Mouse (Mus musculus) brain, adult 2 months (tissue): ENCODE data around the gene Glg1.
"Not testable (repeated sequence)": the region's sequence is repeated elsewhere in the genome, so short reads cannot be mapped to it uniquely, and the experiment has no call there.

ENCODE experiments used
- DNase-seq: peaks from one replicate; pipeline ENCODE4 v3.0.0; 2011; ENCODE audit warnings: low read depth, low spot score

The Glg1 gene

DNA sequence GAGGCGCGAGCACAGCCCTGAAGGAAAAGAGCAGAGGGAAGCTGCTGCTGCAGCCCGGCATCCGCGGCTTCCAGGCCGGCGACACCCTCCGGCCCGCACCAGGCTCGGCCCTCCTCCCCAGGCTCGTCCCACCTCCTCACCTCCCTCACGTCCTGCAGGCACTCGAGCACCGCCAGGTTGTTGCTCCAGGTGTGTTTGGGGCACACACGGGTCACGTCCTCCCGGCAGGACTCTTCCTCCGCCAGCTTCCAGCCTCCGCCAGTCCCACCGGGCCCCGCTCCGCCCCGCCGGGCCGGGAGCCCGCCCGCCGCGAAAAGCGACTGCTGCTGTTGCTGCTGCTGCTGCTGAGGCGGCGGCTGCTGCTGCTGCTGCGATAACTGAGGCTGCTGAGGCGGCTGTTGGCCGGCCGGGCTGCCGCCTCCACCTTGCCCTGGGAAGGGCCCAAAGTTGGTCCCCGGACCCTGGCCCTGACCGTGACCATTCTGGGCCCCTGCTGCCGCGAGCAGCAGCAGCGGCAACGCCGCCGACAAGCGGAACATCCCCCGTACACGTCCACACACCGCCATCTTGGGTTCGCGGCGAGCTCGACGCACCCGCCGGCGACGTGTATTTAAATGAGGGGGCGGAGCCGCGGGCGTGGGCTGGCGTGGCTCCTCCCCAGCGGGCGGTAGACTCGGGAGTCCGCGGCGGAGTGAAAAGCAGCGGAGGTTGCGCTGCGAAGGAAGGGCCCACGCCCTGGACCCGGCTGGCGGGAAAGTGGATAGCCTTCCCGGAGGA lies at the start of gene Glg1:
Gene Glg1, minus strand, starts transcription at position 586 of the 777 bp plus-strand sequence.
- peak; percentile 96 for DNase-seq

DNA sequence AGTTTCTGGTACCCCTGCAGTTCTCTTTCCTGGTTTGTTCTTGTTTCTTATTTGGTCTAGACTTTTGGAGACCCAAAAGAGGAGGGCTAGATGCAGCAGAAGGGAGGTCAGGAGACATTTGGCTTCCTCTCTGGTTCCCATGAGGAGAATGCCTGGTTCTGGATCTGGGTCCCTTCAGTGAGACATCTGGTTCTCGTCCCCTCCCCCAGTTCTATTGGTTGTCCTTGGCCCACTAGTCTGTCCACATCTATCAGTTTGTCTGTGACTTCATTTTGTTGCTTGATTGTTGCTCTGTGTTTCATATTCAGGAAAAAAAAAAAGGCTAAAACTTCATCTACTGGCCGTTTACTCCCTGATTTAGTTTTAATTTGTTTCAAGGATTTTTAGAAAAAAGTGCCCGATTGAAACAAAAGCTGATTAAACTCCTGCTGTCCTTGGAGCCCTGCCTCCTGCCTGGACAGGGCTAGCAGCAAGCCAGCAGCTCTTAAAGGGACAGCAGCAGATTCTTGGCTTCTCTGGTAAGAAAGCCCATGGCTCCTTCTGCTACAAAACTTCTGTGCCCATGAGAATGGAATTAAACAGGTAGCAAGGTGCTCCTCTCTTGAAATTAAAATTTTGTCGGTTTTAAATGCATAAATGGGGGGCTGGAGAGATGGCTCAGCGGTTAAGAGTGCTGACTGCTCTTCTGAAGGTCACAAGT lies 46.2 kb upstream of the Glg1 start:
- DNase-seq, result peak; percentile 44

DNA sequence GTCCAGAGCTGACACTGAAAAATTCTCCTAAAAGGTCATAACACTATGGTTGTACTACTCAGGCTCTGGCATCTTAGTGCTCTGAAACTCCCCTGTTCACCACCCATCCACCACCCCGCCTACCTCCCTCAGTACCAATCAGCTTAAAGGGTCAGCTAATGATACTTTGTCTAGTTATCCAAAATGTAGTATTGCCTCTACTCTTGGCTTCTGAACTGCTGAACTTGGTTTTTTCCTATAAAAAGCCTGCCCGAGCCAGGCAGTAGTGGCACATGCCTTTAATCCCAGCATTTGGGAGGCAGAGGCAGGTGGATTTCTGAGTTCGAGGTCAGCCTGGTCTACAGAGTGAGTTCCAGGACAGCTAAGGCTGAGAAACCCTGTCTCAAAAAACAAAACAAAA lies 45.3 kb upstream of the Glg1 start:
- DNase-seq, result no peak

DNA sequence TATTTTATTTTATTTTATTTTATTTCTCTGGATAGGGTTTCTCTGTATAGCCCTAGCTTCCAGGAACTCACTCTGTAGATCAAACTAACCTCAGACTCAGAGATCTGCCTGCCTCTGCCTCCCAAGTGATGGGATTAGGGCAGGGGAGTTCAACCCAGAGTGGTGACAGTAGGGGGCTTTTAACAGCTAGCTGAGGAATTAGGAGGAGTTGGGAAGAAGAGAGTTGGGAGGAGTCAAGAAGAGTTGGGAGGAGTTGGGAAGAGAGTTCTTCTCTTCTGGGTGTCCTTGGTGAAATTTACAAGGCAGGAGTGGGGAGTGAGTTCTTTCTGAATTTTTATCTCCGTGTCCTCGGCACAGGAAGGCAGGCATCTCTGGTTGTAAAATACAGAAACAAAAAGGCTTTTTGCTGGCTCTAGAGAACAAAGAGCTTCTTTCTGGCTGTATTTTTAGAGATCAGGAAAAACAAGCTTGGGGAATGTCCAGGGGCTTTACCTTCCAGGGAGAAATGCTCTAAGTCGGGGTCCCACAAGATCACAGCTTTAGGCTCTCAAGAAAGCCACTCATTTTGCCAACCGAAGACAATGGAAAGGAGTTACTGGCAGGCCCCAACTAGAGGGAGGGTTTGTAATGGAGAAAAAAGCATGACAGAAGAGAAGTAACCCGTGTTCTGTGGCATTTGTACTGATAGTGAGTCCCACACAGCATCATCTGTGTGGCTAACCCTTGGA lies 44.2 kb upstream of the Glg1 start:
- not testable (repeated sequence) for DNase-seq

DNA sequence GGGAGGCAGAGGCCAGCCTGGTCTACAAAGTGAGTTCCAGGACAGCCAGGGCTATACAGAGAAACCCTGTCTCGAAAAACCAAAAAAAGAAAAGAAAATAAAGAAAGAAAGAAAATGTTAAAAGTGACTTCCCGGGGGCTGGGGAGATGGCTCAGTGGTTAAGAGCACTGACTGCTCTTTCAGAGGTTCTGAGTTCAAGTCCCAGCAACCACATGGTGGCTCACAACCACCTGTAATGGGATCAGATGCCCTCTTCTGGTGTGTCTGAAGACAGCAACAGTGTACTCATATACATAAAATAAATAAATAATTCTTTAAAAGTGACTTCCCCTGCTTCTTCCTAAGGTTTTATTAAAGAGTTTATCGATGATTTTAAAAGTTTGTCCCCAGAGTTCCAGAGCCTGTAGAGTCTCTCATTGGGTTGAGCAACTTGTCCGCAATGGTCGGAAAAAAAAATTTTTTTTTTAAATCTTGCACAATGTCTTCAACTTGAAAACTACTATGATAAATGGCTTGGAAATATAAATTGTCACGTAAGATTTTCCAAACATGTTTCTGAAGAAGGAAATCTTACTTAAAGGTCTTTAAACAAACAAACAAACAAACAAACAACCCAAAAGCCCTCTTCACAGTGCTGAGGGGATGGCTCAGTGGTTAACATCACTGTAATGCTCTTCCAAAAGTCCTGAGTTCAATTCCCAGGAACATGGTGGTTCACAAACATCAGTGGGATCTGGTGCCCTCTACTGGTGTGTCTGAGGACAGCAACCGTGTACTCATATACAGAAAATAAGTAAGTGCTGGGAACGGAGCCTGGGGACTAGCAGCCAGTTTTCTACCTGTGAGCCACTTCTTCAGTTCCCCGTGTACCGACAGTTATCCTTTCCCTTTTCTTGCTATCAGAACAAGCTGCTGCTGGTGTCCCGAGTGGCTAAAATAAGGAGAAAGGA lies 41.9 kb upstream of the Glg1 start:
- no peak for DNase-seq

DNA sequence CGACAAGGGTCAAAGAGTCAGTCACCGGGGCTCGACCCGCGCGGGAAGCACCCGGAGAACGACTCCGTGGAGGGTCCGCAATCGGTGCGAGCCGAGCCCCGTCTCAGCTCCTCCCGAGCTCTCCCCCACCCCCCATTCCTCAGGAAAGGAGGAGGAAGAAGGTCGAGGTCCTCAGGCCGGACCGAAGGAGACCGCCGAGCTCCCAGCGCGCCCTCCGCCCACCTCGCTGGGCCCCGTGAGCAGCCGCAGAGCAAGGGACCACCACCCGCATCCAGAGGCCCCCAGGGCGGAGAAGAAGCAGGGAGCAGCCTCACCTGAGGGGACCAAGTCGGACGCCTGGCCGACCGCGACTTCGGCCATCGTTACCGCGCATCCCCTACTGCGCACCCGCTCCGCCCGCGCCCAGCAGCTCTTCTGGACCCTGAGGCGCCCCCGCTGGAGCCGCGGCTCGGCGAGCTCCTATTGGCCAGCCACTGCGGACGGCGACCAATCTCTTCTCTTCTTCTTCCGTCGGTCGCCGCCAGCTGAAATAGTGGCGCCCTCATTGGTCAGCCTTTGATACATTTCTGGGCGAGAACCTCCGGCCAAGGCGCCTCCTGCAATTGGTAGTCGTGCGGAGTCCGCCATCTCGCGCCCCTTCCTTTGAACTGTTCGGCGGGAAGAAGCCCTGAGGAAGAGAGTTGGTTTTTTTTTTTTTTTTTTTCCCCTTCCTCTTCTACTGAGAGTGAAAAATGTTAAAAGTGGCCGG lies 41.0 kb upstream of the Glg1 start, which contains the start of gene Rfwd3:
Gene Rfwd3, minus strand, starts transcription at position 402 of the 748 bp plus-strand sequence.
- peak; percentile 99 for DNase-seq

DNA sequence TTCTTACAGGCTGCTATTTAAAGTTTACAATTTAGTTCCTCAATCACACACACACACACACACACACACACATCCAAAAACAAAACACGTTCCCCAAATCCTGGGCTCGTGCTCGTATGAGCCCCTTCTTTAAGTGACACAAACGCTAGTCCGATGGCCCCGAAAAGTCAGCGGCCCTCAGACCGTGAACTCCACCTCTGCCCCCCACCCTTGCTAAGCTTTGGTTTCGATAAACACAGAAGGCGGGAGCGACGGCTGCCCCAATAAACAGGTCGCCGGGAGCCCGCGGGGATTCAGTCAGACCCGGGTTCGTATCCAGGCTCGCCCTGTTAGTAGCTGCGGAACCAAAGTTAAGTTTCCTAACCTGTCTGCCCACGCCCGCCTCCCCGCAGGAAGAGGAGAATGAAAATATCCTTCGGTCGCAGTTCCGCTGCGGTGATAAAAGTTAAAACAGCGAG lies 40.4 kb upstream of the Glg1 start:
- DNase-seq, result peak; percentile 28

DNA sequence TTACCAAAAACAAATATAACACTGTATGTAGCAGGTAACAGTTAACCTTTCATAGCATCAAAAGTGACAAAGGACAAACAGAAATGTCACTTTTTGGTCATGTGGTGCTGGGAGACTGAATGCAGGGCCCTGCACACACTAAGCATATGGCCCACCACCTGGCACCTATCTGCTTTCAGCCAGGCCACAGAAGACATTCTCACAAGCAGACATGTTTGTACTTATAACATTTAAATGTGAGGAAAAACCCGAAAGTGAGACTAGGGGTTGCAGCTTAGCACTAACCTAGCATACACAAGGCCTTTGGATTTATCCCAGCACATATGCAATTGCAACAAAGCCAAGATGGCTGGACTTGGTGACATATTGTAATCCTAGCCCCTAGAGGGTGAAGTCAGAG lies 39.0 kb upstream of the Glg1 start:
- peak; percentile 61 for DNase-seq

DNA sequence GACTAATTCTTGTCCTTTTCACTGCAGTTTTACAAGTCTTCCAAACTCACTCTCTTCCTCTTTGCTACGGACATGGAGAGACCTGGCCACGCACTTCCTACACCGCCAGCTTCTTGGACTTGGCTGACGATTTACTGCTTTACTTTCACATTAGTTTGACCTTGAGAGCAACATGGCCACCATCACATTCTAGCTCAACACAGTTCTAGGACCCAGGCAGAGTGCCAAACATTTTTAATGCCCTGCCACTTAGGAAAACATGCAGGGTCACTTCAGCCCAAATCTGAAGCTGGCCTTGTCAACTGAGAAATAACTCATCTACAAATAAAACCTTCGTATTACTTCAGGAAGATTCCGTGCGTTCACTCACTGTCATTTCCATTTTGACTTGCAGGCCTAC lies 32.7 kb upstream of the Glg1 start:
- no peak for DNase-seq

DNA sequence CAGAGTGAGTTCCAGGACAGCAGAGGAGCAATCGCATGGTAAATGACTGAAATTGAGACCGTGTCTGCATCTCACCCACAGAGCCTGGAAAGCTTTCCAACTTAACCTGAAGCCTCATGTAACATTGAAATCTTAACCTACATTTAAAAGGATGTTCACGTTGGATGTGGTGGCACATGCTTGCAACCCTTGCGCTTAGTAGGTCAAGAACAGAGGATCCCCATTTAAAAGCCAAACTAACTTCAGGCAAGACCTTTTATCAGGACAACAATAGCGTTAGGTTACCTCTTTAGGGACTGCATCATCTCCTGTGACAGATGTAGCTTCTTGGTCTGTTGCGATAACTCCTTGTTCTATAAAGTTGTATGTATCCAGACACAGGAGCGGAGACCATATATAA lies 31.6 kb upstream of the Glg1 start:
- no peak for DNase-seq

DNA sequence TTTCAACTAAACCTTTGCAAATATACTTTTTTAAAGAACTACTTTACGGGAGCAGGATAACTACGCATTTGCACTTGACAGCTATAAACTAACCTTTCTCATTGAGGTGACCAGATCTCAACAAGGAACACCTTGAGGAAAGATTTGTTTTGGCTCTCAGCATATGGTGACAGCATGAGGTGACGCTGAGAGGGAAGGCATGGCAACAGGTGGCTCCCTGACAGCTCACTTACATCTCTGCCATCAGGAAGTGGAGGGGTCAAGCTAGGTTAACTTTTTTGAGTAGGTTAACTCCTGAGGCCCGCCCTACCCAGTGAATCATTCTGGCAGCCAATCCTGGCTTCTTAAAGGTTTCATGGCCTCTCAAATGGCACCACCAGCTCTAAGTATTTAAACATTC lies 26.6 kb upstream of the Glg1 start:
- DNase-seq, result no peak

DNA sequence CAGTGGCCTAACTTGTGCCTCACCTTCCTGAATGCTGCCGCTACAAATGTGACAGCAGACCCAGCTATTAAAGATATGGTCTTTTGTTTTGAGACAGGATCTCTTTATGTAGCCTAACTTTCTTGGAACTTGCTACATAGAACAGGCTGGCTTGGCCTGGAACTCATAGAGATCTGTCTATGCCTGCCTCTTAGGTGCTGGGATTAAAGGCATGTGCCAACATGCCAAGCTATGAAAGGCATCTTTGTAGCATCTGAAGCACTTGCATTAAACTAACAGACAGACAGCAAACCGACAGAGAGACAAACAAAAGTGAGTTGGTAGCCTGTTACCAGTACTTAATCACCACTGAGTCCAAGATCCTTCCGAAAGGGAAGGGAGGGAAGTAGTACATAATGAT lies 23.1 kb upstream of the Glg1 start:
- no peak for DNase-seq

DNA sequence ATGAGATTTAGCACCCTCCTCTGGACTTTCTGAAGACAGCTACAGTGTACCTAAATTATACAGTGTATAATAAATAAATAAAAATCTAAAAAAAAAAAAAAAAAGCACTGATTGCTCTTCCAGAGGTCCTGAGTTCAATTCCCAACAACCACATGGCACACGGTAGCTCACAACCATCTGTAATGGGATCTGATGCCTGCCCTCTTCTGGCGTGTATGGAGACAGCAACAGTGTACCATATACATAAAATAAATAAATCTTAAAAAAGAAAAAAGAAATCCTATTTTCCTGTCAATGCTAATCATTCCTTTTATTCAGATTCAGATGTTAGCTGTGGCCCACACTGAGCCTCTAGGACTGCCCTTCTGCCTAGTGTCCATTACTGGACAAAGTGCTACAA lies 9.3 kb upstream of the Glg1 start:
- DNase-seq, result peak; percentile 17

DNA sequence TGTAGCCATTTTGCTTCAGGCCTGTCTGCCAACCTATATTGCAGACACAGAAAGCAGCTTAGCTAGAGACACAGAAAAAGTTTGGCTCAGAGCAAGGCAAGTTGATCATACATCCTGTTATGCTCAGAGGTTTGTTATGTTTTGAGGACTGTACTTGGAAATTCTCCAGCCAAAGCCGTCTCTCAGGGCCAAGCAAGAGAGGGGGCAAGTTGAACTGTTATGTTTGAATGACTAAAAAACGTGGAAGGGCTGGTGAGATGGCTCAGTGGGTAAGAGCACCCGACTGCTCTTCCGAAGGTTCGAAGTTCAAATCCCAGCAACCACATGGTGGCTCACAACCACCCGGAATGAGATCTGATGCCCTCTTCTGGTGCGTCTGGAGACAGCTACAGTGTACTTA lies 7.1 kb upstream of the Glg1 start:
- DNase-seq, result not testable (repeated sequence)

DNA sequence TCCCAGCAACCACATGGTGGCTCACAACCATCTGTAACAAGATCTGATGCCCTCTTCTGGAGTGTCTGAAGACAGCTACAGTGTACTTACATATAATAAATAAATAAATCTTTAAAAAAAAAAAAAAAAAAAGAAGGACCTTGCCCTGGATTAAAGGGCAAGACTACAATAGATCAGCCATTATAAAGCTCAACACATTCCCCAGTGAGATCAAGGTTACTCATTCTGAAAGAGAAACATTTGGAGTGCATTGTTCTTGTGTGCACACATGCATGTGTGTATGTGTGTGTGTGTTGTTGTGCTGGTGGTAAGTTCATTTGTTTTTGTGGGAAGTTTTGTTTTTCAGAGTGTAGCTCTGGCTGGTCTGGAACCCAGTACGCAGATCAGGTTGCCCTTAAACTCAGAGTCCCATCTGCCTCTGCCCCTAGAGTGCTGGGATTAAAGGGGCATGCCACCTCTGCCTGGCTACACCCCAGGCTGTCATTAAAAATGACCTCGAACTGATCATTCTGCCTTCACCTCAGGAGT lies 5.7 kb upstream of the Glg1 start:
- no peak for DNase-seq

DNA sequence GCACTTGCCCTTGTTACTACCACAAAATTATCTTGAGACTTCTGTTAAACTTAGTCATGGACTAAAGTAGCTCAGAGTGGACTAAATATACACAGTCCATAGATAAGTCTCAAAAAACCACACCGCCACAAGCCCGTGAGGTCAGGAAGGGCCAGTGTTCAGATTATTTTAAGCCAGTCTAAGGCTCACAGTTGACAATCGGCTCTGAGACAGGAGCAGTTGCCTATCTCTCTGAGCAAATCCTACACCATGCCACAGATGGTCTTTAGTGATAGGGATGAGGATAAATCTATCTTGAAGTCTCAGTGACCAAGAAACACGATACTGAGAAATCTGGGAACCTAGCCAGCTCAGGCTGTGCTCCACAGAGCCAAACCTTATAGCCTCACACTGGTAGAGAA lies 3.0 kb upstream of the Glg1 start:
- DNase-seq, result peak; percentile 20

DNA sequence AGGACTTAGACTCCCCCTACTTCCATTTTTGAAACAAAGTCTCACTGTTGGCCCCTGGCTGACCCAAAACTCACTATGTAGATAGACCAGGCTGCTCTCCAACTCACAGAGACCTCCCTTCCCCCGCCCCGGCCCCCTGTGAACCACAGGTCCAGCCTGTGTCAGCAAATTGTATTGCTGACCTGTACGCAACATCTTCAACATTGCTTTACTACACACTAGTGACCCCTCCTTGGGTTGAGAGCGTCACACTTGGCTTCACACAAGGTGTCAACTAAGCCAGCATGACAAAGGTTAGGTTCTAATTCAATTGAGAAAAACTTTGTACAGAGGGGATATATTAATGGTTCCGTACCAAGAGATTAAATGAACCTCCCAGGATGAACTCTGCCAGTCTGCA lies 1.2 kb upstream of the Glg1 start:
- DNase-seq, result no peak

DNA sequence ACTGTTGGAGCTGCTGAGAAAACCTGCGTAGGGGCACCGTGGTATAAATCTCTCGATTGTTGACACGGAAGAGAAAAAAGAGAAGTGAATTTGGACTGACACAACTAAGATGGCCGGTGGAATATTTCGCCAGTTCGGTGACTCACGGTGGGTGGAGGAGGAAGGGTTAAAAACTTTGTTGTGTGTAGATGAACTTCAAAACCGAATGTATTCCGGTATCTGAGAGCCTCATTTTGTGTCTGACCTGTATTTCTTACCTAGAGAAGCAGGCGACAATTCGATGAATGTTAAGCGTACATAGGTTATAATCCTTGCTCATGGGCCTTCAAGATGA lies 359 bp upstream of the Glg1 start:
- no peak for DNase-seq

DNA sequence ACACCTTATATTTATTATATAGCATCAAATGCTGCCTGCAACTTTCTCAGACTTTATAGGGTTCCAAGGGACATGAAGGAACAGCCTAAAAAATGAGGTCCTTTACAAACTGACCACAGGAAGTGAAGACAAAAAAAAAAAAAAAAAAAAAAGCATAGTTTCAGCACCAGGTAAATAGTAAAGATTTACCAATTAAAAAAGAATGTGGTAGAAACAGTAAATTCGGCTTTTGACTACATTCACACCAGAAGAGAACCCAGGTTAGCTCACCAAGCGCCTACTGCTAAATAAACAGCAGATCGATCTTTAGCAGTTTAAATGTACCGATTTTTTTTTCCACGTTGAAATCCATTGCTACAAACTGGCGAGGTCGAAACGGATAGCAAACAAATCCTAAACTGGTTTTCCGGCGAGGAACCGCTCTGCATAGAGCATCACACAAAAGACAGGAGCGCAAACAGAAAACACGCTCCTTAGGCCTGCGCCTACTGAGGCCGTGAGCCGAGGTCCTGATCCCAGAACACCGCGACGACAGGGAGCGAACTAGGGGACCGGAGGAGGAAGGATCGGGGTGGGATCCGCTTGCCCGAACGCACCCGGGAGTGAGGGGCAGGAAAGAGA lies 896 bp downstream of the Glg1 start:
- DNase-seq, result peak; percentile 59
